Mouse (Mus musculus) myocyte (in vitro differentiated cells): ENCODE data around the gene Odf4. TPM values are rescaled to one million over a fixed set of nuclear protein-coding genes. Genes with fewer than 3 reads are reported as not detected.
A peak's percentile ranks its signal among the peaks of the same experiment; 100 is the strongest.

Source experiments
- H3K27me3 ChIP-seq: one replicate; pipeline ENCODE4 v1.6.1; 2011; ENCODE audit not compliant: control insufficient read depth, insufficient read depth, insufficient read length
- H3K36me3 ChIP-seq: one replicate; pipeline ENCODE4 v1.6.1; 2011; ENCODE audit not compliant: control insufficient read depth, insufficient read depth
- H3K4me2 ChIP-seq: one replicate; pipeline ENCODE4 v1.6.1; 2011; ENCODE audit warnings: low read depth, control low read depth
- H3K4me3 ChIP-seq: one replicate; pipeline ENCODE4 v1.5.1; 2011; ENCODE audit warnings: mild to moderate bottlenecking, control low read depth, moderate library complexity
- H3K79me2 ChIP-seq: one replicate; pipeline ENCODE4 v1.6.1; 2011; ENCODE audit not compliant: control insufficient read depth, insufficient read depth
- H3ac ChIP-seq: one replicate; pipeline ENCODE4 v1.6.1; 2011; ENCODE audit not compliant: control insufficient read depth, insufficient read length
- CEBPB ChIP-seq: IDR thresholded peaks from 2 replicates; pipeline ENCODE4 v1.6.1; 2011; ENCODE audit warnings: mild to moderate bottlenecking, moderate library complexity; ENCODE audit not compliant: poor library complexity, insufficient read depth, severe bottlenecking
- E2F4 ChIP-seq: IDR thresholded peaks from one replicate; pipeline ENCODE4 v1.6.1; 2011; ENCODE audit warnings: mild to moderate bottlenecking, control low read depth, moderate library complexity; ENCODE audit not compliant: insufficient read depth
- MAX ChIP-seq: IDR thresholded peaks from one replicate; pipeline ENCODE4 v1.6.1; 2011; ENCODE audit warnings: low read depth, mild to moderate bottlenecking, control low read depth
- MYOD1 ChIP-seq, 3 experiments: IDR thresholded peaks; one replicate each; pipeline ENCODE4 v1.6.1; 2011; ENCODE audit warnings: control low read depth in 2 of 3, low read depth in 2 of 3, mild to moderate bottlenecking in 2 of 3, moderate library complexity in 1 of 3; ENCODE audit not compliant: insufficient read length in 2 of 3, control insufficient read depth in 1 of 3
- MYOG ChIP-seq, 3 experiments: IDR thresholded peaks; one replicate each; pipeline ENCODE4 v1.6.1; 2011; ENCODE audit warnings: control low read depth in 2 of 3, low read depth in 2 of 3, mild to moderate bottlenecking in 2 of 3; ENCODE audit not compliant: insufficient read length in 2 of 3, control insufficient read depth in 1 of 3, insufficient read depth in 1 of 3
- POLR2A ChIP-seq: IDR thresholded peaks from one replicate; pipeline ENCODE4 v1.6.1; 2011; ENCODE audit warnings: low read depth, mild to moderate bottlenecking, control low read depth, moderate library complexity; ENCODE audit not compliant: insufficient read length
- POLR2AphosphoS2 ChIP-seq: IDR thresholded peaks from one replicate; pipeline ENCODE4 v1.6.1; 2011; ENCODE audit warnings: low read depth, control low read depth; ENCODE audit not compliant: insufficient read length
- REST ChIP-seq: IDR thresholded peaks from one replicate; pipeline ENCODE4 v1.6.1; 2011; ENCODE audit warnings: mild to moderate bottlenecking, control low read depth, moderate library complexity; ENCODE audit not compliant: insufficient read depth, insufficient read length
- SRF ChIP-seq: IDR thresholded peaks from one replicate; pipeline ENCODE4 v1.6.1; 2011; ENCODE audit warnings: low read depth; ENCODE audit not compliant: control insufficient read depth, insufficient read length
- TCF12 ChIP-seq: IDR thresholded peaks from one replicate; pipeline ENCODE4 v1.6.1; 2011; ENCODE audit warnings: mild to moderate bottlenecking, control low read depth; ENCODE audit not compliant: poor library complexity, insufficient read depth, severe bottlenecking
- TCF3 ChIP-seq: IDR thresholded peaks from one replicate; pipeline ENCODE4 v1.6.1; 2011; ENCODE audit warnings: low read depth, control low read depth; ENCODE audit not compliant: insufficient read length
- USF1 ChIP-seq: IDR thresholded peaks from one replicate; pipeline ENCODE4 v1.6.1; 2011; ENCODE audit warnings: low read depth, mild to moderate bottlenecking, control low read depth, moderate library complexity
- polyA plus RNA-seq: library from polyadenylated mRNA; unstranded; fragments of >200 nt; fragmentation: generic; extraction: Trizol; gene quantifications from one replicate; pipeline ENCODE4 v1.2.1, GENCODE M21; 2012; ENCODE audit warnings: missing spikeins

The Odf4 gene
- polyA plus RNA-seq, 1 experiment: not detected

GRCm38 (mm10) chr11:68899815-68900214, 27.1 kb downstream of the Odf4 start:
- Histone ChIP-seq H3K36me3 (peaks cover 5% of the 10 kb centered on the region), H3K27me3 (peaks cover 5% of the 10 kb centered on the region), H3K79me2 (peaks cover 14% of the 10 kb centered on the region), H3K4me3 (no peak overlapping the region), H3K4me2 (no peak overlapping the region), H3ac (no peak overlapping the region)
- TF ChIP-seq TCF12 (no peak), POLR2A (no peak), SRF (no peak), MYOG (IDR thresholded peaks at IDR 0.05; ENCODE audit: control insufficient read depth in 1 of 3, insufficient read depth in 1 of 3, insufficient read length in 2 of 3, low read depth in 2 of 3) (no peak), TCF3 (no peak), MYOD1 (IDR thresholded peaks at IDR 0.05; ENCODE audit: control insufficient read depth in 1 of 3, insufficient read length in 2 of 3, low read depth in 2 of 3) (no peak), POLR2AphosphoS2 (no peak), USF1 (no peak), REST (no peak), CEBPB (no peak)

GRCm38 (mm10) chr11:68898790-68899189, 28.1 kb downstream of the Odf4 start:
- H3K4me3 ChIP-seq: no peak overlapping the region
- no peak for TF ChIP-seq MYOG (IDR thresholded peaks at IDR 0.05; ENCODE audit: control insufficient read depth in 1 of 3, insufficient read depth in 1 of 3, insufficient read length in 2 of 3, low read depth in 2 of 3)
- TF ChIP-seq USF1: no peak
- TF ChIP-seq TCF12: no peak
- no peak for TF ChIP-seq POLR2AphosphoS2
- TF ChIP-seq MYOD1 (IDR thresholded peaks at IDR 0.05; ENCODE audit: control insufficient read depth in 1 of 3, insufficient read length in 2 of 3, low read depth in 2 of 3): no peak
- TF ChIP-seq SRF: no peak
- no peak for TF ChIP-seq REST
- no peak for TF ChIP-seq POLR2A
- TF ChIP-seq CEBPB: no peak
- no peak for TF ChIP-seq TCF3
- TF ChIP-seq E2F4: no peak
- no peak for TF ChIP-seq MAX
- peaks cover 14% of the 10 kb centered on the region for H3K79me2 ChIP-seq
- H3K4me2 ChIP-seq: no peak overlapping the region
- peaks cover 5% of the 10 kb centered on the region for H3K27me3 ChIP-seq
- no peak overlapping the region for H3ac ChIP-seq
- no peaks in the 10 kb centered on the region for H3K36me3 ChIP-seq

GRCm38 (mm10) chr11:68897838-68898237, 29.0 kb downstream of the Odf4 start:
- Histone ChIP-seq H3K4me3 (no peak overlapping the region), H3K27me3 (peaks cover 10% of the 10 kb centered on the region), H3ac (no peak overlapping the region), H3K36me3 (no peaks in the 10 kb centered on the region), H3K79me2 (peaks cover 13% of the 10 kb centered on the region), H3K4me2 (no peak overlapping the region)
- TF ChIP-seq TCF3 (no peak), USF1 (peak; percentile 55)

- Histone ChIP-seq H3K4me2 (no peak overlapping the region), H3K79me2 (peaks cover 6% of the 10 kb centered on the region), H3K4me3 (no peak overlapping the region), H3K36me3 (no peaks in the 10 kb centered on the region), H3K27me3 (peaks cover 15% of the 10 kb centered on the region), H3ac (no peak overlapping the region)
- TF ChIP-seq POLR2AphosphoS2: no peak
- no peak for TF ChIP-seq MYOD1 (IDR thresholded peaks at IDR 0.05; ENCODE audit: control insufficient read depth in 1 of 3, insufficient read length in 2 of 3, low read depth in 2 of 3)
- TF ChIP-seq TCF12: no peak
- TF ChIP-seq CEBPB: no peak
- no peak for TF ChIP-seq POLR2A
- TF ChIP-seq MYOG (IDR thresholded peaks at IDR 0.05; ENCODE audit: control insufficient read depth in 1 of 3, insufficient read depth in 1 of 3, insufficient read length in 2 of 3, low read depth in 2 of 3): no peak
- no peak for TF ChIP-seq USF1
- no peak for TF ChIP-seq E2F4
- no peak for TF ChIP-seq MAX
- TF ChIP-seq REST: no peak
- TF ChIP-seq TCF3: no peak
- TF ChIP-seq SRF: no peak
These were observed 29.8 kb downstream of the Odf4 start for GRCm38 (mm10) chr11:68897120-68897519.

- TF ChIP-seq POLR2A (no peak), MYOG (IDR thresholded peaks at IDR 0.05; ENCODE audit: control insufficient read depth in 1 of 3, insufficient read depth in 1 of 3, insufficient read length in 2 of 3, low read depth in 2 of 3) (no peak), POLR2AphosphoS2 (no peak), CEBPB (no peak), MYOD1 (IDR thresholded peaks at IDR 0.05; ENCODE audit: control insufficient read depth in 1 of 3, insufficient read length in 2 of 3, low read depth in 2 of 3) (no peak), USF1 (no peak), MAX (no peak), SRF (no peak), TCF3 (no peak), TCF12 (no peak), E2F4 (no peak)
- Histone ChIP-seq H3K4me3 (no peak overlapping the region), H3K79me2 (no peaks in the 10 kb centered on the region), H3ac (no peak overlapping the region), H3K27me3 (peaks cover 15% of the 10 kb centered on the region), H3K4me2 (no peak overlapping the region), H3K36me3 (no peaks in the 10 kb centered on the region)
These were observed 30.6 kb downstream of the Odf4 start for GRCm38 (mm10) chr11:68896247-68896646.
